Mouse (Mus musculus) ZHBTc4 (cell line): ENCODE measurements around the gene Flrt2.
"Not testable (repeated sequence)": the region's sequence is repeated elsewhere in the genome, so short reads cannot be mapped to it uniquely, and the experiment has no call there.

Source experiments
- DNase-seq: peaks from one replicate; pipeline ENCODE4 v3.0.0-alpha.2; 2011; ENCODE audit warnings: low read depth, low spot score

The Flrt2 gene

DNA sequence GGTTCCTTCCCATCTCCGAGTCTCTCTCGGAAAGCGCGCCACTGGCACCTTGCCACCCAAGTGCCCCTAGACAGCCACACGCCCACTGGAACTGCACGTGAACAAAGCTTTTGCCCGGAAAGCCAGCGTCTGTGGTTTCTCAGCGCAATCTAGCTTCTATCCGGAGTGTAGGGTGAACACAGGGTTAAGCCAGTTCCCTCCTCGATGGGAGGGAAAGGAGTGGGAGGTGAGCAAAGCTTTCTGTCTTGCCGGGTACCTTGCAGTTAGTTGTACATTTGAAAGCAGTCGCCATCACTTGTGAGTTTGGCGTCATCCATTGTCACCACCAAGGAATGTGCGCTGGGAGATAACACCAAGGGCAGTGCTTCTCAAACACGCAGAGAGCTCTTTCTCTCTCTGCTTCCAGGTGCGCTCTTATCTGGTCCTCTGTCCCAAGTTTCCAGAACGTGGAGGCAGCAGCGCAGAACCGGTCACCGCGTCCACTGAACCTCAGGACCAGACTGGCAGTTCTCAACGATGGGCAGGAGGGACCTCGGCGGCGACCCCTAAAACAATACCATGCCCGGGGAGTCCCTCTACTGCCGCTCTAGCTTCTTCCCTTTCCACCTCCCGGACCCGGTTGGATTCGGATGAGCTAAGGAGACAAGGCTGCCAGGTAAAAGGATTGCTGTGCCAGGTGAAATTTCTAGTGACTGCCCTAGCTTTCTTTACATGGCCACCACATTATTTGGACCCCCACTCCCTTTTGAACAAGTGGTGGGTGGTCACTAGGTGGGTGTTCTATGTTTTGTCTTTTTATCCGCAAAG is at the start of gene Flrt2:
TSS of gene Flrt2 (plus strand) at position 266 of the 807 bp plus-strand sequence.
- peak; percentile 41 for DNase-seq

DNA sequence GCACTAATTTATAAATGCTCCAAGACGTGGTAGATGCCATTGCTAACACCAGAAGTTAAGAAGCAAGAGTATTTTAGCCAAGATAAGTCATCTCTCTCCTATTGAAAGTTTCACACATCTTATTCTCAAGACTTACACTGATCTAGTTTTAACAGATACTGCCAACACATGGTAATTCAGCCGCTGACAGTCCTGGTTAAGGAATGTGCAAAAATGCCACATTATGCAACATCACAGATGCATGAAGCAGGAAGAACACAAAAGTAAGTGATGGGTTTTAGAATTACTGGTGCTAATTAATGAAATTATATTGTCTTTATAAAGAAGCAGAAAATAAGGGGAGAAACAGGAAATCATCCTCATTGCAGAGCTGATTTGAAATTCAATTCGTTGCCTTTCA is 49.8 kb upstream of the Flrt2 start:
- DNase-seq = no peak

DNA sequence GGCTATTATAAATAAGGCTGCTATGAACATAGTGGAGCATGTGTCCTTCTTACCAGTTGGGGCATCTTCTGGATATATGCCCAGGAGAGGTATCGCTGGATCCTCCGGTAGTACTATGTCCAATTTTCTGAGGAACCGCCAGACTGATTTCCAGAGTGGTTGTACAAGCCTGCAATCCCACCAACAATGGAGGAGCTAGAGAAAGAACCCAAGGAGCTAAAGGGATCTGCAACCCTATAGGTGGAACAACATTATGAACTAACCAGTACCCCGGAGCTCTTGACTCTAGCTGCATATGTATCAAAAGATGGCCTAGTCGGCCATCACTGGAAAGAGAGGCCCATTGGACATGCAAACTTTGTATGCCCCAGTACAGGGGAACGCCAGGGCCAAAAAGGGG is 44.8 kb upstream of the Flrt2 start:
- not testable (repeated sequence) for DNase-seq

DNA sequence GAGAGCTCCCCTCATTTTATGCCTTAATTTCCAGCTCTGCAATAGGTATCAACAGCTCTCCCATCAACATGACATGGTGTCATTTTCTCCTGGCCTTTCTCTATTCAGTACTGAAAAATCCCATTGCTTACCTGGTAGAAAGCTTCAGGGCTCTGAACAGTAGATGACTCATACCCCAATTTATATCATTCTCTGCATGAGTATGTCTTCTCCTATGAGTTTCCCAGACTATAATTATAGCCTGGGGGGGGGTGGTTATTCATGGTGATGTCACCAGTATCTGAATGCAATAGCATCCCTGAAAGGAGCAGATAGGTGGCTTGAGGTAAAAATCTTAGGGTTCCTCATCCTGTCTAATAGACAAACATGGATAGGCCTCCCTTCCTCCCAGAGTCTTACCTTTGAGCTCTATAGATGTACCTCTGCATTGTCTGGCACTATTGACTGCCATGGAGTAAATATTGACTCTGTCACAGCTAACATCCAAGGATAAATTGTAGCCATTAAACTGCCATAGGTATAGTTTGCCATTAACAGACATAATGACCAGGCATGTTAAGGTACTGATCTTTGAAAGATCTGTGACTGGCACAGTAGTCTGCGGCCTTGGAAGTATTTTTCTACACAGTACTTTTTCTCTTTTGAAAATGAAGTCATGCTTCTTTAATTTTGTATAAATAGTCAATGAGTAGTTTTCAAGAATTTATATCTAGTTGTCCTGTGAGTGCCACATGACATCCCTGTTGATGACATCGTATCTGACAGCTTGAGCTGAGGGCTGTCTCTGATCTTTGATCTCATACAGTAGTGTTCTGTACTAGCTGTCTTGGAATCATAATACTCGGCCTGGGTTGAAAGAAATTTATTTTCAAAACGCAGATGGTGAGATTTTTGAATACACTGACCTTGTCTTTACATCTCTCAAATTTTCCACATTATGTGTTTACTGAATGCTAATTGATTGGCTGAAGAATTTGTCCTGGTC is 39.6 kb upstream of the Flrt2 start:
- no peak for DNase-seq

DNA sequence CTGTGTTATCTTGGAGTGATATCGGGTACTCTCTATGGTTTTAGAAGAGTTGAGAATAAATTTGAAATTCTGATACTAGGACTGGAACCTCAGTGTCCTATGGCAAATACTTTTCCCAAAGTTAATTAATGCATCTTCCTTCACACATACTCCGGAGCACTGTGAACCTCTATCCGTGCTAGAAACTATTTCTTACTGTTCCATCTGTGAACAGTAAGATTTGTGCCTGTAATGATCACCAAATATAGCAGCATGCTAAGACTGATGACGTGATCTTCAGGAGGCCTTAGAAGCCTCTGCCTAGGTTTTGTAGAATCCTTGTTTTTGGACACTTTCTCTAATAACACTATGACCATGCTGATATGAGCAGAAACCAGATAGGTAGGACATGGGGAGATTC is 35.4 kb upstream of the Flrt2 start:
- DNase-seq = no peak

DNA sequence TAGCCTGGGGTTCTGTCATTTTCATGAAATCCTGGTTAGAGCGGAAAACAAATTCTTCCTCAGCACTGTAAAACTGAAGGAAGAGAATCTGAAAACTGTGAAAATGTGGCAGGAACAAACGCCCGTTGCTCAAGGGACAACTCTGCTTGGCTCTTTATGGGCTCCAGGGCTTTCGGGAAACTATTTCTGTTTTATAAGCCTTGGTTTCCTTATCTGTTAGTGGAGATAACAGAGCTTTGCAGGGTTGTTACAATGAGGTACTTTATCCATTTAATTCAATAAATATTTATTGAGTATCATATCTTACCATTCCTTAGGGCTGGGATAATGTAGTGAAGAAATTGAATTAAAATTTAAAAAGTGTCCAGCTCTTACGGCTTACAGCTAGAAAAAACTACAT is 24.7 kb upstream of the Flrt2 start:
- no peak for DNase-seq

DNA sequence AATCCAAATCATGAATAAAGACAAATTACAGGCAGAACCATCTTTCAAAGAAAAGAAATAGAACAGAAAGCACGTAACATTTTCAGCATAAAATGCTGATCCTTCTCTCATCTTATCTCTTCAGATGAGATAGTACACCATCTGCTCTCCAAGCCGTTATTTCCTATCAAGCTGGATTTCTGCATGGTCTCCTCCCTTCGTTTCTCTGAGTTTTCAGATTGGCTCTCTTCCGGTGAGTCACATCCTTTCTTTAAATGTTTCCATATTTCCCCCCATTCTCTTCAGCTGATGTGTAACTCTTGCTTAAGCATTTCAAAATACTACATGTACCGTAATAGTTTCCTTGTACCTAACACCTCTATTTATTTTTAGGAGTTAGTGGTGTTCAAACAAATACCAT is 16.3 kb upstream of the Flrt2 start:
- no peak for DNase-seq

DNA sequence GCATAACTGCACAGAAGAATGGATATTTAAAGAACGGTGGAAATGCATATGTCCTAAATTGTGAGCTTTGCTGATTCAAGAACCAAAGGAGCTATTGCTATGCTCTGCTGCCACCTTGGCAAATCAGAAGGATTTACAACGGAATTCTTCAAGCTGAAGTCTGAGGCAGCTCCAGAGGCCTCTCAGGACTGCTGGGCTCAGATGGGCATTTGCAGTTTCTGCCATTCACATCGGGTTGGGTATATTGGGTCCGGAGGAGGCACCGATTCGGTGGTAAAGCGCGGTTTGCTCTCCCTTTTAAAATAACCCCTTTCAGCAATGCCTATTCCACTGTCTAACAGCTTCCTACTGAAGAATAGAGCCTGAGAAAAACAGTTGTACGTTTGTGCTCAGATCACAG is 1.2 kb upstream of the Flrt2 start:
- DNase-seq = no peak

DNA sequence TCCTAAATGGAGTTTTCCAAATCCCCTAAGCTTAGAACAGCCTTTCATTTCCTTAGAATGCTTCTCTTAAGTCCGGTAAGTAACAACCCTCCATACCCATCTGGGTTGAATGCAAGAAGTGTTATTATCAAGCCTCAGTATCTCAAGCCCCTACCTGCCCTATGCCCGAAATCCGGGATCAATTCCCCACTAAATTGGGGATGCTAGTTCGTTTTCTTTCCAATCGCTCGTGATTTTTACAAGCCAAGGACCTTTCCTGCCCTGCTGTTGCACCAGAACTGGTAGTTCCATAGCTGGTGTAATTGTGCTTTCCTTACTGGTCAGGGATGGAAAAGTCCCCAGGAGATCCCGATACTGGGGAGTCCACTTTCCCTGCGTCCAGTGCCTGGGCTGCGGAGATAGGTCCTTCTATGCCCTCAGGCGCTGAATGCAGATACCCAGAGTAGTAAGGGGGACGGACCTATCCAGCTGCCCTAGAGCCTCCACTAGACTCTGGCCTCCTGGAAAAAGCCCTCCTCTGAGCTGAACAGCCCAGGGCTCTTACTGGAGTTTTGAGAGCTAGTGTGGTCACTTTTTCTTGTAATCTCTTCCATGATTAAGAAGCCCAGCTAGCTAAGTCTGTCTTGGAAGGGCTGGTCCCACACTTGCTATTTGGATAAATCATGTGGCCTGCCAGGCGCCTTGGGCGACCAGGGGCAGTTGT is 1.1 kb downstream of the Flrt2 start:
- peak; percentile 4 for DNase-seq

DNA sequence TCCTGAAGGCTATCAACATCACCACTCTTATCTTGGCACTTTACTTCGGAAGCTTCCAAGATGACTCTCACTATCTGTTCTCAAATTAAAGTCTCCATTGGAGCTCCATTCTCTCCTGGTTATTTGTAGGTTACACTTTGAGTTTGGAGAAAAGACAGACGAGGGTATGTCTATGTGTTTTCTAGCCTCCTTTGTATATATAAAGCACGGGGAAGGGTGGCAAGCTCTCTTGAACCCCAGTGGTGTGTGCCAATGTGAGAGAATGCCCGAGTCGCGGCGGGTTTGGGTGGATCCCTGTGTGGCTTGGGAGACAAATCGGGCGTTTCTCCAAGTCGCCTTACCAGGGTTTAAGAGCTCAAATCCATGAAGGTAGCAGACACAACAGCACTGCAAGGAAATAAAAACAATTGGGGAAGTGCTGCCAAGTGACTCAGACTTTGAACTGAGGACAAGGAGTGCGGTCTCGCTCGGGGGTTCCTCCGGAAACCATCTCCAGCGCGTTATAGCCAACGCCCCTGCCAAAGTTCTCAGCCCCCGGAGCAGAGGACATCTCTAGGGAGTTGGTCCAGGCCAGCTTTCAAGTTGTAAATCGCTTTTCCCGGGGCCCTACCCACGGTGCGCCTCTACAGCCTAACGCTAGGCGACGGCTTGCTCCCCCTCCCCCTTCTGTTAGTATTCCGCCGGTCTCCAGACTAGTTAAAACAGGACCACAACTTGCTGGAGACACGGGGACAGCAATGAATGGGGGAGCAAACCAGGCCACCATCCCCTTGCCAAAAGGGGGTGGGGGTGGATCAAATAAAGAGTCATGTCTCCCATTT is 1.8 kb downstream of the Flrt2 start:
- peak; percentile 66 for DNase-seq

DNA sequence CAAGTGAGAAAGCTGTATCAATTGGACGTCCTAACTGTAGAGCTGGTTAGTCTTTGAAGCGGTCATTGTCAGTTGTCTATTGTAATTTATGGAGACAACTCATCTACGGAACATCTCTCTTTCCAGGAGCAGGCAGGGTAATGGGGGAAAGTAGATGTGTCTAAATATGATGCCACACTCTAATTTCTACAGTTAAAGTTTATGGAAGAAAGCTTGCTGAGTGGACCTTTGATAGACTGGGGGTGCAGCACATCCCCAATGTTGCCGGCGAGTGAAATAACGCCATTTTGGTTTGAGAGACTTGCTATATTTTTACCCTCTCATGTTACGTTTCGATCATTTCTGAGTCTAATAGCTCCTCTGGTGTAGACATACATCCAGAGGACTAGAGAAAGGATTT is 2.5 kb downstream of the Flrt2 start:
- no peak for DNase-seq

DNA sequence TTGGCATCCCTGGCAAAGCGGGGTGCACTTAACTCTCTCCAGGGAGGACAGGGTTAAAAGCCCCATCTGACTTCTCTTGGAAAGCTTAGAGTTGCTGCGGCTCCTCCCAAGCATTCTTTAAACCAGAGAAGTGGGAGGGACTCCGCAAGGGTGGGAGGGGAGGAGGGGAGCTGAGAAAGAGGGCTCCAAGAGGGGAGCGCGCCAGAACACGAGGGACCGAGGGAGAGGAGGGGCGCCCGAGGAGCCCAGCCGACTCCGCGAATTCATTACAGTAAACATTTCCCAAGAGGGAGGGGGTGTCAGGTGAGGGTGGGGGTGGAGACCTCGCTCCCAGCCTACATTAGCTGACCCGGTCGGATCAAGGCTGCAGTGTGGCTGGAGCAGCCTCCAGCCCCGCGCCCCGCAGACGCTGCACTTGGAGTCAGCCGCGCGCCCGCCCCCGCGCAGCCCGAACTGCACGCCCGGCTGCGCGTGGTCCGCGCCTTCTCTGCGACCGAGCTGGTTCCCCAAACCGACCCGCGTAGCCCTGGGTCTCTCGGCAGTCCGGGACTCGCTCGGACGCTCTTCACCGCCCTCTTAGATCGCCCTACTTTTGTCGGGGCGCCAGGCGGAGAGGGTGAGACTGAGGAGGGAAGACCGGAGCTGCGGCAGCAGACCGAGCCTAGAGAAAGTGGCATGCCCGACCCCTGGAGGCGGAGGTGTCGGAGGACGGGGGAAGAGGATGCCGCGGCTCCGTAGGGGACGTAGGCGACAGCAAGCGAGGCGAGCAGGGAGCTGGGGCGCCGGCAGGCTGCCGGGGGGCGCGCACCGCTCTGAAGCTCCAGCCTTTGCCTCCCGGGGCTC is 3.2 kb downstream of the Flrt2 start:
- peak; percentile 93 for DNase-seq

DNA sequence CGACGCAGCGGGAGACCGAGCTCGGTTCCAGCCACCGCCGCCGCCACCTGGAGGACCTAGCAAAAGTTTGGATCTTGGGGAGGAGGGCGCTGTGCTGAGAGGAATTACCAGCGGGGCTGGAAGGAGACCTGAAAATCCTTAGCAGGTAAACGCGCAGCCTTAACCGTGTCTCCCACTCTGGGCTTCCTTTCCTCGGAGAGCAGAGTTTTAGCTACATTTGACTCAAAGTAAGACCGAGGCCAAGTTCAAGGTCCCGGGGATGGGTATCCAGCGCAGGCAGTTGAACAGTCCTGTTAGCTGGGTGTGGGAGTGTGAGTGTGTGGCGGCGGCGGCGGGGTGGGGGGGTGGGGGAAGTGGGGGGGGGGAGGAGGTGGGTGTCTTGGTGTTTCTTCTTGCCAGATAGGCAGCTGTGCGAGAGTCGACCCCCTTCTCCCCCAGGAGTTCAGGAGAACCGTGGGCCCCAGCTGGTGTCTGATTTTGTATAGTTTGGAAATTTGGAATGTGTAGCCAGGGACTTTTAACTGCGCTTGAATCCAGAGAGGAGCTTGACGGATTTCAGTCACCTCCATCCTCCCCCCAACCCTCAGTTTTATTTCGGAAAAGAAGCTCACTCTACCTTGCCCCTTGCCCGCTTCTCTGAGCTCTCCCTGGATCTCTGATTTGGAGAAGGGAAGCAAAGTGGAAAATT is 4.0 kb downstream of the Flrt2 start:
- DNase-seq = no peak

DNA sequence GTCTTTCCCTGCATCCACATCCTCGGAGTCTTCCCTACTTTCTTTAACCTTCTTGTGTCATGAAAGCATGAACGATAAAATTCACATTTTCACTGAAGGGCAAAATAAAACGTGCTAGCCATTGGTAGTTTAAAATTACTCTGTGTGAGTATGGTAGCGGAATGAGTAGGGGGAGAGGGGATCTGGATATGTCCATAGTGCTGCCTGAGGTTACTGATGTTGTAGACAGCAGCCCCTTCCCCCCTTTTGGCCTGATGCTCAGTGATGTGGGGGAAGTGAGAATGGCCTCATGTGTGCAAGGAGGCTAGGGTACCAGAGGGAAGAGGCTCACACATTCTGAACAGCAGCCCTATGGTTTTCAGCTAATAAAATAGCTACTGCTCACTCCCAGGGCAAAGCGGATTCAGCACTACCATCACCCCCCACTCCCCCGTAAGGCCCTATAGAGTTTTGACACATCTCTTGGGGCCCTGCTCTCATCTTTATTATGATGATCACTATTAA is 4.5 kb downstream of the Flrt2 start:
- no peak for DNase-seq

DNA sequence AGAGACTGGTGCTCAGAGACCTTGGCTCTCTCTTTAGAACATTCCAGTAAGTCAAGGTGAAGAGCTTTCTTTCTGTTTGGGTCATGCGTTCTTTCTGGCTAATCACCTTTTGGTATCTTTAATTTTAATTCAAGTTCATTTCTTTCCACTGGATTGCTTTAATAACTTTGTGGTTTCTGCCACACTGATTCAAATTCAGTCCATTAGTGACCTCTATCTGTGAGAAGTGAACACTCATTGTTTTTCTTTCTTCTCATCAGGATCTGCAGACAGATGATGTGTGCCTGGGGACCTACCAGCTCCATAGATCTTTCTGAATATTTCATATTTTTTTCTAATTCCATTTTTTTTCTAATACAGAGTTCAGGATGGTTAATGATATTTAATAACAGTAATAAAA is 6.5 kb downstream of the Flrt2 start:
- no peak for DNase-seq

DNA sequence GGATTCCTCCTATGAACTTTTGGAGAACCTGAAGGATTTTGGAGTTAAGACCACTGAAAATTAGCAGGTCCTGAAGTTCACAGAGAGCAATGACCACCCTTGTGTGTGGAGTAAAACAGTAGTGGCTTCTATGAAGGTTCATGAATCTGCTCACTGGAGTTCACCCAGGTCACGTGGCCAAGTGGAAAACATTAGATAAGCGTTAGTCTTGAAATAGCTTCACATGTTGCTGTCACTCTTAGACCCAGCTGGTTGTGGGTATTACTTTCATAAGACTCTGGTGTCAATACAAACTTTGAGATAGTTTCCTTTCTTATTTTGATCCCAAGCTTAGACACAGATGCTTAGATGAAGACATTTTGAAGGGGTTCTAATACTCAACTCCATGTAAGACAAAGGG is 8.7 kb downstream of the Flrt2 start:
- DNase-seq = no peak

DNA sequence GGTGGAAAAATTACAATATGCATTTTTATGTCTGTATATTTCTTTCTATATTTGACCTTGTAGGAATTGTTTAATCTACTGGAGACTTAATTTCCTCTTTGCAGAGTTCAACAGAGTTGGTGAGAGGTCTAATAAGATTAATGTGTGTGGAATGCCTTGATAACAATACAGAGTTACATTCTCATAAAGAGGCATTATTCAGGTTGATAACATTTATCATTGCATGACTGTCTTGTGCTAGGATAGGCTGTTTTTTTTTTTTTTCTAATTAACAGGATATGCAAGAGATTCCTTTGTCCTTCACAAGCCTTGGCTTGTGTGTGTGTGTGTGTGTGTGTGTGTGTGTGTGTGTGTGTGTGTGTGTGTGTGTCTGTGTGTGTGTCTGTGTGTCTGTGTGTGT is 9.6 kb downstream of the Flrt2 start:
- no peak for DNase-seq

DNA sequence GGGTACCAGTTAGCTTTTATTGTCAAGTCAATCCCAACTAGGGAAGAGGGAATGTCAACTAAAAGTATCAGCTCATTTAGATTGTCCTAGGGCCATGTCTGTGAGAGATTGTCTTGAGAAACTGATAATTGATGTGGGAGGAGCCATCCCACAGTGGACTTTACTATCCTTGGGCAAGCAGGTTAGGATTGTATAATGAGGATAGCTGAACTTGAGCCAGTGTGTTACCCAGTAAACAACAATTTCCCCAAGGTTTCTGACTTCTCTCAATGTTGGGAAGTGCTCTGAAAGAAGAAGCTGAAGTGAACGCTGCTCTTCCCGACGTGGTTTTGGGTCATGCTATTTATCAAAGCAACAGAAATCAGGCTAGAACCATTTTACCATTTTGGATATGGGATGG is 13.0 kb downstream of the Flrt2 start:
- no peak for DNase-seq

DNA sequence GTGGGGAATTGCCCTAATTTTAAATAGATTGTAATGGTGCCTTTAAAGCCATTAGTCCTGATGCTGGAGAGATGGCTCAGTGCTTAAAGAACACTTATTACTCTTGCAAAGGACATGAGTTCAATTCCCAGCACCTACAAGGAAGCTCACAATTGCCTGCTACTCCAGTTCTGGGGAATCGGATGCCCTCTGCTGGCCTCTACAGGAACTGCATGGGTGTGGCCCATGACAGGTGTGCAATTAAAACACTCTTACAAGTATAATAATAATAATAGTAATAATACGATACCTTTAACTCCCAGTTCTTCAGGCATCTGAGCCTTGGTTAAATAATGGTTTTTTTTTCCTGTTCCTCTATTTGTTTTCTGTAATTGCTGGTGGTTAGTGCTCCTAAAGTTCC is 31.2 kb downstream of the Flrt2 start:
- DNase-seq = peak; percentile 67
